Mouse (Mus musculus) olfactory bulb, adult 2 months (tissue): Measurements from ENCODE around the gene Acp5.

Experiments used
- CTCF ChIP-seq: fragments of 200-500 bp; IDR thresholded peaks from 2 replicates; pipeline ENCODE4 v1.5.1; 2012; ENCODE audit warnings: low read depth, mild to moderate bottlenecking, low read length, moderate library complexity; ENCODE audit not compliant: insufficient read depth
- POLR2A ChIP-seq: fragments of 200-500 bp; IDR thresholded peaks from 2 replicates; pipeline ENCODE4 v1.6.1; 2012; ENCODE audit warnings: mild to moderate bottlenecking, low read depth, low read length, moderate library complexity; ENCODE audit not compliant: insufficient read depth

- TF ChIP-seq CTCF, result no peak
- TF ChIP-seq POLR2A, result no peak
Measured at GRCm38 (mm10) chr9:22157516-22158265, 22.2 kb upstream of the Acp5 start.
